Mouse (Mus musculus): ENCODE results near the gene Cidec.

- TF ChIP-seq CTCF (IDR thresholded peaks at IDR 0.05) (no peak), EP300 (IDR thresholded peaks at IDR 0.05) (no peak)
Measured at GRCm38 (mm10) chr6:113423000-113423399, 12.6 kb downstream of the Cidec start.

Measured in lung, postnatal 0 days (tissue).